ENCODE assay signal across 8 mouse cellular contexts in the genomic region with DNA sequence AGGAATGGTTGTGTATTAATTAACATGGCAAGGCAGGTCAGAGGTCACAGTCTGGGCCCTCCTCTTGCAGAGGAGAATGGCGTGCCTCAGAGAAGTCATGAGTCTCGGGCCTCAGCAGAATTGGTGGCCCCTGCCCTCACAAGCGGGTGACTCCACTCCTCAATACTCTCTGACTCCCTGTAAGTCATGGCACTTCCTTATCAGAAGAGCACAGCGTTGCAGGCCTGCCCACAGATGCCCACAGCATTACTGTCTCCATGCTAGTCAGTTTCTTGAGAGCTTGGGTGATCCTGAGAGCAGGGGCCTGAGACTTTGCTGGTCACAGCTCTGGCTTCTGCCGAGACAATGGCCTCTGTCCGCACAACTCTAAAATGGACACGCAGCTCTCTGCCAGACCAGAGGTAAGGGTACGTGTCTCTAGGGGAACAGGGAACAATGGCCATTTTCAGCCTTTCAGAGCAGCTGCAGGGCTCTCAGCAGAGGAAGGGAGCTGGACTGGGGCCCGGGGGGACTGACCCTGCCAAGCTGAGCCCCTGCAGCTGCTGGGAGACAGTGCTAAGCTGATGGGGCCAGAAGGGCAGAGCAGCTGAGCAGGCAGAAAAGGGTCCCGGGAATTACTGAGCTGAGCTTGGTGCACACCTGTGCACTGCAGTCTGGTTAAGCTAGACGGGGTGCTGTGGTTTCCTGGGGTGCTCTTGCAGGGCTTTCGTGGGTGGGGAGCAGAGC.
DNase-seq lines count a peak whose midpoint lies in the region; ATAC-seq lines count a peak whose summit lies in the region.

No protein-coding gene starts in this region.

- peaks cover 22% of the 10 kb centered on the region; the same call in 1 of the 2 replicates for H3K36me3 ChIP-seq in heart, embryonic 11.5 days (ENCODE audit: control insufficient read depth, insufficient read depth, low read length)
- H3K36me3 ChIP-seq in embryonic facial prominence, embryonic 15.5 days: peaks cover 38% of the 10 kb centered on the region
- H3K36me3 ChIP-seq in hindbrain, embryonic 13.5 days: peaks cover 85% of the 10 kb centered on the region
- H3K36me3 ChIP-seq in midbrain, embryonic 14.5 days (ENCODE audit: control insufficient read depth, insufficient read depth, low read length): peaks cover 77% of the 10 kb centered on the region

- 63% methylated on average over 12 of the region's 12 CpGs for WGBS in heart, embryonic 11.5 days (ENCODE audit: insufficient replicate concordance)
- 57% methylated on average over 12 of the region's 12 CpGs for WGBS in embryonic facial prominence, embryonic 15.5 days
- 40% methylated on average over 12 of the region's 12 CpGs for WGBS in hindbrain, embryonic 13.5 days
- 32% methylated on average over 12 of the region's 12 CpGs for WGBS in midbrain, embryonic 14.5 days

- H3K9me3 ChIP-seq in heart, embryonic 11.5 days (replicated peaks; ENCODE audit: control insufficient read depth, low read length): no peaks in the 10 kb centered on the region
- H3K9me3 ChIP-seq in embryonic facial prominence, embryonic 15.5 days (replicated peaks): no peaks in the 10 kb centered on the region
- H3K9me3 ChIP-seq in hindbrain, embryonic 13.5 days: no peaks in the 10 kb centered on the region
- no peaks in the 10 kb centered on the region for H3K9me3 ChIP-seq in midbrain, embryonic 14.5 days (ENCODE audit: control insufficient read depth, low read length)

- intact Hi-C loops in left cerebral cortex, postnatal 10 days (cut with DNase I): loop anchor here (5.0 kb wide), 1 partner anchor 78 kb away; the partner anchor contains the start of gene Afap1

- H3K27me3 ChIP-seq in heart, embryonic 11.5 days (ENCODE audit: control insufficient read depth, insufficient read depth, low read length): no peaks in the 10 kb centered on the region
- no peaks in the 10 kb centered on the region for H3K27me3 ChIP-seq in embryonic facial prominence, embryonic 15.5 days
- H3K27me3 ChIP-seq in hindbrain, embryonic 13.5 days: no peaks in the 10 kb centered on the region
- no peaks in the 10 kb centered on the region for H3K27me3 ChIP-seq in midbrain, embryonic 14.5 days (ENCODE audit: control insufficient read depth, insufficient read depth, low read length)

- H3K4me2 ChIP-seq in heart, embryonic 11.5 days: no peak overlapping the region
- no peak overlapping the region for H3K4me2 ChIP-seq in embryonic facial prominence, embryonic 15.5 days (replicated peaks)
- H3K4me2 ChIP-seq in hindbrain, embryonic 13.5 days: no peak overlapping the region
- H3K4me2 ChIP-seq in midbrain, embryonic 14.5 days (ENCODE audit: low read length): no peak overlapping the region

- H3K9ac ChIP-seq in heart, embryonic 11.5 days (ENCODE audit: low read depth, low read length): no peak overlapping the region
- no peak overlapping the region for H3K9ac ChIP-seq in embryonic facial prominence, embryonic 15.5 days
- H3K9ac ChIP-seq in hindbrain, embryonic 13.5 days: peak overlapping the region; percentile 39
- no peak overlapping the region for H3K9ac ChIP-seq in midbrain, embryonic 14.5 days (replicated peaks; ENCODE audit: low read length)

- H3K4me1 ChIP-seq in heart, embryonic 11.5 days (ENCODE audit: control insufficient read depth, insufficient read depth, low read length): peaks cover 21% of the 10 kb centered on the region
- H3K4me1 ChIP-seq in embryonic facial prominence, embryonic 15.5 days: peaks cover 36% of the 10 kb centered on the region
- H3K4me1 ChIP-seq in hindbrain, embryonic 13.5 days (replicated peaks): peaks cover 19% of the 10 kb centered on the region
- peaks cover 3% of the 10 kb centered on the region; the same call in 1 of the 2 replicates for H3K4me1 ChIP-seq in midbrain, embryonic 14.5 days (ENCODE audit: control insufficient read depth, insufficient read depth, low read length)

- no peak overlapping the region for H3K4me3 ChIP-seq in heart, embryonic 11.5 days (ENCODE audit: low read depth, low read length)
- no peak overlapping the region for H3K4me3 ChIP-seq in embryonic facial prominence, embryonic 15.5 days (replicated peaks)
- H3K4me3 ChIP-seq in hindbrain, embryonic 13.5 days: no peak overlapping the region
- H3K4me3 ChIP-seq in midbrain, embryonic 14.5 days (replicated peaks; ENCODE audit: low read depth, low read length): no peak overlapping the region

- peak; percentile 96 for DNase-seq in heart, adult 11 months
- peak; percentile 34 to 61 for DNase-seq in left cerebral cortex, postnatal 10 days (ENCODE audit: extremely low spot score in 1 of 2, low spot score in 2 of 2)
- peak; percentile 59 for DNase-seq in midbrain, embryonic 14.5 days
- peak; percentile 60 to 76 for DNase-seq in thymus, postnatal 36 days

- H3K27ac ChIP-seq in heart, embryonic 11.5 days (ENCODE audit: low read depth, low read length): no peak overlapping the region
- peak overlapping the region; percentile 60; the same call in 1 of the 2 replicates for H3K27ac ChIP-seq in embryonic facial prominence, embryonic 15.5 days (replicated peaks)
- peak overlapping the region; percentile 83 for H3K27ac ChIP-seq in hindbrain, embryonic 13.5 days
- H3K27ac ChIP-seq in midbrain, embryonic 14.5 days (replicated peaks; ENCODE audit: low read depth, low read length): peak overlapping the region; percentile 39

- no peak for ATAC-seq in heart, embryonic 11.5 days (replicated peaks; ENCODE audit: insufficient number of reproducible peaks, low FRiP score, low TSS enrichment)
- ATAC-seq in embryonic facial prominence, embryonic 15.5 days (ENCODE audit: insufficient number of reproducible peaks, low FRiP score, low TSS enrichment, low read depth): no peak
- peak; percentile 71 for ATAC-seq in hindbrain, embryonic 13.5 days (ENCODE audit: low FRiP score)
- 0 out of 2 replicates have a peak, but pooled peaks have one; percentile 24 for ATAC-seq in midbrain, embryonic 14.5 days (ENCODE audit: low FRiP score, low TSS enrichment)
- no peak for ATAC-seq in erythroblast, adult 5-6 weeks (replicated peaks; ENCODE audit: low FRiP score, poor library complexity, severe bottlenecking)

Comparison
In these comparisons a context has a peak if more than half of its experiments do, and no peak if none do; other contexts are left out.
1. ATAC-seq: peak in hindbrain, embryonic 13.5 days (single experiment) and midbrain, embryonic 14.5 days (single experiment); none in heart, embryonic 11.5 days (single experiment), embryonic facial prominence, embryonic 15.5 days (single experiment) and erythroblast, adult 5-6 weeks (single experiment).
2. Peak in every context shown above with its lines, with median percentiles within 50 percentile points of each other: DNase-seq.